Mouse (Mus musculus): ENCODE results near the gene Prr12. TPM values are rescaled to one million over a fixed set of nuclear protein-coding genes. Genes with fewer than 3 reads are reported as not detected.

The Prr12 gene
- polyA plus RNA-seq, 1 experiment from 2014 or later, result 18.9 TPM

DNA sequence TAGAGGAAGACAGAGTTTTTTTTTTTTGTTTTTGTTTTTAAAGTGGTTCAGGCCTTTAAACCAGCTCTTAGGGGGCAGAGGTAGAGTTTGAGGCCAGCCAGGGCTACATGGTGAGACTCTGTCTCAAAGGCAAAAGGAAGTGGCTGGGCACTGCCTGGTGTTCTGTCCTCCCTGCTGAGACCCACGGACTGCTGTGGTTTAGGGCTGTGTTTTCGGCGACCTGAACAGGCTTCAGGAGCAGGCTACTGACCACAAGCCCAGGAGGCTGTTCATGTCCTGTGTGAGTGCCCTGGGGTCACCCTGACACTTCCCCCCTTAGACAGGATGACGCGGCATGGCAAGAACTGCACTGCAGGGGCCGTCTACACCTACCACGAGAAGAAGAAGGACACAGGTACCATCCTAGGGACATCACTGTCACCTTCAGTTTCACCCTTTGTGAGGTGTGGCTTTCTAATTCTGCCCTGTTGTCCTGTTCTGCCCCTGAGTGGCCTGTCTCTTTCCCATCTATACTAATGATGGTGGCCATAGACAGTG, 20.6 kb upstream of the Prr12 start:
- no peak for ATAC-seq (ENCODE audit: low FRiP score, low TSS enrichment)
- Histone ChIP-seq H3K36me3 (ENCODE audit: control insufficient read depth, insufficient read depth, low read length) (peaks cover 44% of the 10 kb centered on the region), H3K9me3 (ENCODE audit: control insufficient read depth, low read length) (no peaks in the 10 kb centered on the region)

DNA sequence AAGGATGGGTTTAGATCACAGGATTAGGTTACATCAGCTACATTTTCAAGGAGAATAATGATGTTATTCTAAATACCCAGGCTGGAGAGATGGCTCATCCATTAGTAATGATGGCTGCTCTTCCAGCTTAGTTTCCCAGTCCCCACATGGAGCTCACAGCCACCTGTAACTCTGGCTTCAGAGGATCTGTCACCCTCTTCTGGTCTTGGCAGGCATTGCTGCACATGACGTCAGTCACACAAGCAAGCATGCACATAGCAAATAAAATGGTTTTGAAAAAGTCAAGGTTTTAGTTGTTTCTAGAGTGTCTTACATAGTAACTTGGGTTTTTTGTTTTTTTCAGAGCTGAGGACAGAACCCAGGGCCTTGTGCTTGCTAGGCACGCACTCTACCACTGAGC, 19.5 kb upstream of the Prr12 start:
- Histone ChIP-seq H3K9me3 (ENCODE audit: control insufficient read depth, low read length) (no peaks in the 10 kb centered on the region), H3K4me1 (ENCODE audit: control insufficient read depth, insufficient read depth, low read length) (0 out of 2 replicates have a peak, but pooled peaks cover 4% of the 10 kb centered on the region), H3K4me3 (ENCODE audit: low read length) (no peak overlapping the region), H3K27ac (ENCODE audit: low read depth, low read length) (no peak overlapping the region), H3K4me2 (replicated peaks; ENCODE audit: low read depth, low read length) (no peak overlapping the region), H3K27me3 (ENCODE audit: control insufficient read depth, insufficient read depth, low read length) (no peaks in the 10 kb centered on the region), H3K36me3 (ENCODE audit: control insufficient read depth, insufficient read depth, low read length) (peaks cover 36% of the 10 kb centered on the region), H3K9ac (ENCODE audit: low read depth, low read length) (no peak overlapping the region)
- ATAC-seq (ENCODE audit: low FRiP score, low TSS enrichment), result no peak
- 82% methylated on average over 2 of the region's 2 CpGs for WGBS

More for the DNA sequence above, 20.6 kb upstream of the Prr12 start:
- Histone ChIP-seq H3K9ac (ENCODE audit: low read depth, low read length) (no peak overlapping the region; the same call in 1 of the 2 replicates), H3K4me2 (replicated peaks; ENCODE audit: low read depth, low read length) (no peak overlapping the region), H3K27ac (ENCODE audit: low read depth, low read length) (no peak overlapping the region), H3K27me3 (ENCODE audit: control insufficient read depth, insufficient read depth, low read length) (no peaks in the 10 kb centered on the region), H3K4me1 (ENCODE audit: control insufficient read depth, insufficient read depth, low read length) (0 out of 2 replicates have a peak, but pooled peaks cover 4% of the 10 kb centered on the region), H3K4me3 (ENCODE audit: low read length) (no peak overlapping the region)
- WGBS, result 74% methylated on average over 7 of the region's 7 CpGs

DNA sequence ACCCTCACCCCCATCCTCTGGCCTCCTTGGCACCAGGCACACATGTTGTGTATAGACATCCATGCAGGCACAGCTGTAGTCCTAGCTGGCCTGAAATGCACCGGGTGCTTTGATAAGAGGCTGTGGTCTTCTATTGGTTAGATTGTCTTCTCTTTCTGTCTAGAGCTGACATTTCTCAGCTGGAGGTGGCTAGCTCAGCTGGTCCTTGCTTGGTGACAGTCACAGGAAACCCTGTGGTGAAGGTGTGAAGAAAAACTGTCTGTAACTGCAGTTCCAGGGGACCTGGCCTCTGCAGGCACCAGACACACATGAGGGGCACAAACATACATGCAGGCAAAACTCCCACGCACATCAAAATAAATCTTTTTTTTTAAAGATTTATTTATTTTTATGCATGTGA, 17.0 kb upstream of the Prr12 start:
- Histone ChIP-seq H3K9me3 (ENCODE audit: control insufficient read depth, low read length) (no peaks in the 10 kb centered on the region), H3K9ac (ENCODE audit: low read depth, low read length) (no peak overlapping the region), H3K4me3 (ENCODE audit: low read length) (no peak overlapping the region), H3K4me1 (ENCODE audit: control insufficient read depth, insufficient read depth, low read length) (no peaks in the 10 kb centered on the region), H3K27me3 (ENCODE audit: control insufficient read depth, insufficient read depth, low read length) (no peaks in the 10 kb centered on the region), H3K36me3 (ENCODE audit: control insufficient read depth, insufficient read depth, low read length) (peaks cover 14% of the 10 kb centered on the region; the same call in 1 of the 2 replicates), H3K27ac (ENCODE audit: low read depth, low read length) (no peak overlapping the region), H3K4me2 (replicated peaks; ENCODE audit: low read depth, low read length) (no peak overlapping the region)
- ATAC-seq (ENCODE audit: low FRiP score, low TSS enrichment), result no peak
- 79% methylated on average over 2 of the region's 2 CpGs for WGBS

DNA sequence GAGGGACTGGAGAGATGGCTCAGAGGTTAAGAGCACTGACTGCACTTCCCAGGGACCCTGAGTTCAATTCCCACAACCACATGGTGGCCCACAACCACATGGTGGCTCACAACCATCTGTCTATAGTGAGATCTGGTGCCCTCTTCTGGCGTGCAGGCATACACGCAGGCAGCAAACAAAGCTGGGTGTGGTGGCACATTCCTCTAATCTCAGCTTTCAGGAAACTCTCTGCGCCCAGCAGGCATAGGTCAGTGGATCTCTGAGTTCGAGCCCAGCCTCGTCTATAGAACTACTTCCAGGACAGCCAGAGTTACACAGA, 15.3 kb upstream of the Prr12 start:
- no peaks in the 10 kb centered on the region for H3K27me3 ChIP-seq (ENCODE audit: control insufficient read depth, insufficient read depth, low read length)
- H3K36me3 ChIP-seq (ENCODE audit: control insufficient read depth, insufficient read depth, low read length), result no peaks in the 10 kb centered on the region
- H3K27ac ChIP-seq (ENCODE audit: low read depth, low read length), result no peak overlapping the region
- H3K4me1 ChIP-seq (ENCODE audit: control insufficient read depth, insufficient read depth, low read length), result 0 out of 2 replicates have a peak, but pooled peaks cover 3% of the 10 kb centered on the region
- no peak for ATAC-seq (ENCODE audit: low FRiP score, low TSS enrichment)
- no peak overlapping the region for H3K9ac ChIP-seq (ENCODE audit: low read depth, low read length)
- H3K4me3 ChIP-seq (ENCODE audit: low read length), result no peak overlapping the region
- no peaks in the 10 kb centered on the region for H3K9me3 ChIP-seq (ENCODE audit: control insufficient read depth, low read length)
- H3K4me2 ChIP-seq (replicated peaks; ENCODE audit: low read depth, low read length), result no peak overlapping the region
- WGBS, result 34% methylated on average over 5 of the region's 5 CpGs

DNA sequence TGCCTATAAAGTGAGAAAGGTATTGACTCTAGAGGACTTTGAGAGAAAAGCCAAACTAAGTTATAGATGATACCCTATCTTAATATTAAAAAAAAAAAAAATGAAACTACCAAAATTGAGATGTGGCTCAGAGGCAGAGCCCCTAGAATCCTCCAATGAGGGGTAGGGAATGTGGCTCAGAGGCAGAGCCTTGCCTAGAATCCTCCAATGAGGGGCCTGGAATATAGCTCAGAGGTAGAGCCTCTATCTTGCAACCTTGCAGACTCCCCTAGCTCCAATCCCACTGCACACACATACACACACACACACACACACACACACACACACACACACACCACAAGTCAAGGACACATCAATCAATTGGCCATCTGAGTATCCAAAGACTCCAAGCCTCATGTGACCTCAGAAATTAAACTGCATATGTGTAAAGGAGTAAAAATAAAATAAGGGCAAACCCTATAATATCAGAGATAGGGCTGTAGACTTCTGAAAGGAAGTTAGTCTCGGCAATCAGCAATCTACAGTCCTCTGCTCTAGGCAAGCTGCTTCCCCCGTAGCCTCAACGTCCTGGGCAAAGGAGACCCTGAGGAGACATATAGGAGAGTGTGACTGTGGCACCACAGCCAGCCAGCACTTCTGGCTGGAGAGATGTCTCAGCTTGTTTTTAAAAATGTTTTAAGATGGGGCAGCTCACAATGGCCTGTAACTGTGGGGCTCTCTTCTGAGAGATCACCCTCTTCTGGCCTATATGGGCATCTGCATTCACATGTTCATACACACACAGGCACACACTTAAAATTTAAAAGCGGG, 14.7 kb upstream of the Prr12 start:
- Histone ChIP-seq H3K4me1 (ENCODE audit: control insufficient read depth, insufficient read depth, low read length) (0 out of 2 replicates have a peak, but pooled peaks cover 3% of the 10 kb centered on the region), H3K36me3 (ENCODE audit: control insufficient read depth, insufficient read depth, low read length) (no peaks in the 10 kb centered on the region), H3K27ac (ENCODE audit: low read depth, low read length) (no peak overlapping the region), H3K9me3 (ENCODE audit: control insufficient read depth, low read length) (no peaks in the 10 kb centered on the region), H3K9ac (ENCODE audit: low read depth, low read length) (no peak overlapping the region), H3K27me3 (ENCODE audit: control insufficient read depth, insufficient read depth, low read length) (no peaks in the 10 kb centered on the region), H3K4me2 (replicated peaks; ENCODE audit: low read depth, low read length) (no peak overlapping the region), H3K4me3 (ENCODE audit: low read length) (no peak overlapping the region)
- no peak for ATAC-seq (ENCODE audit: low FRiP score, low TSS enrichment)
- 87% methylated on average over 4 of the region's 4 CpGs for WGBS

DNA sequence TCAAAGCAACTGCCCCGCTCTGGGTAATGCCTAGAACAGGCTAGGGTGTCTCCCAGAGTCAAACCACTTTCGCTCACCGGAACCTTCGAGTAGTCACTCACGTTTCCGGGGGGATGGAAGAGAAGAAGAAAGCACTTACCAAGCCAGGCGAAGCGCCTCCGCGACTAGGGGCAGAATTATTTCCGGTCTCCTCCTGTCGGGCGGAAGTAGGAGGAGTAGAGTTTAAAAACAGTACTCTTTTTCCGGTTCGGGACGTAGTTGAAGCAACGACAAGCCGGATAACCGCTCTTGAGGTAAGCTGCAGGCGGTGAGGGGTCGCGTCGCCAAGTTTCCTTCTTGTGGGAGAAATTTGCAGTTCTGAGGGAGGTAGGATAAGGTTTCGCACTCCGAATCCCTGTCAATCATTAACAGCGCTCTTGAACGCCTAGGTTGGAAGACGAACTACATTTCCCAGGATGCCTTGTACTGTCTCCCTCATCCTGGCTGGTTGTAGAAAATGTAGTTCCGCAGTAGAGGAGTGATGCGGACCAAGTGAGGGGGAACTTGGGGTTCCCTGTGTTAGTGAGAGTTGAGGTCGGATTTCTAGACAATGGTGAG, 9.7 kb upstream of the Prr12 start, which contains the start of the genes Nosip and Prrg2:
Gene Nosip, plus strand, starts transcription at position 191 of the 597 bp plus-strand sequence.
Gene Prrg2, minus strand, starts transcription at position 439 of the 597 bp plus-strand sequence.
- under 1% methylated on average over 31 of the region's 31 CpGs for WGBS
- Histone ChIP-seq H3K36me3 (ENCODE audit: control insufficient read depth, insufficient read depth, low read length) (no peaks in the 10 kb centered on the region), H3K9ac (ENCODE audit: low read depth, low read length) (peak within 1 kb of the TSS; percentile 61), H3K27me3 (ENCODE audit: control insufficient read depth, insufficient read depth, low read length) (no peaks in the 10 kb centered on the region), H3K4me1 (ENCODE audit: control insufficient read depth, insufficient read depth, low read length) (peaks cover 12% of the 10 kb centered on the region), H3K9me3 (ENCODE audit: control insufficient read depth, low read length) (no peaks in the 10 kb centered on the region), H3K4me3 (ENCODE audit: low read length) (peak within 1 kb of the TSS; percentile 69), H3K27ac (ENCODE audit: low read depth, low read length) (peak within 1 kb of the TSS; percentile 88), H3K4me2 (replicated peaks; ENCODE audit: low read depth, low read length) (peak within 1 kb of the TSS; percentile 50)
- ATAC-seq (ENCODE audit: low FRiP score, low TSS enrichment), result peak; percentile 87

DNA sequence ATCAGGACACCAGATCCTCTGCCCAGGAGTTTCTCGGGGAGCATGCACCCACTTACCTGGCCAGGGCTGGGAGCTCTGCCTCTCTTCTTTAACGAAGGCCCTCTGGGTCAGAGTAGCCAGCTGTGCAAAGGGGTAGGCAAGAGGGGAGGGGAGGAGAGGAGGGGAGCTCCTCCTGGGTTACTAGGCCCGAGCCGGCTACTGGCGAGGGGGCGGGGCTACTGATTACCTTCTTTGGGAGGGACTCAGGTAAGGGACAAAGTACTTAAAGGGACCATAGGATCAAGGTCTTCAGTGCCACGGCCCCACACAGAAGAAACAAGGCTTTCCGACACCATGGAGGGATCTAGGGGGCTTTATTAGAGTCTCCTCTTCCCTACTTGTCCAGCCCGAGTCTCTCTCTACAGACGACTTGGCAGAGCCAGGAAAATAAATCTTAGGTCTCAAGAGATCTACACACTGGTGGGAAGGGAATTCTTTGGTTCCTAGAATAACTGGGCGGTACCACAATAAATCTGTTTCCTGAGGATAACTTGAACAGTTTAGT, 8.9 kb upstream of the Prr12 start:
- Histone ChIP-seq H3K36me3 (ENCODE audit: control insufficient read depth, insufficient read depth, low read length) (no peaks in the 10 kb centered on the region), H3K27ac (ENCODE audit: low read depth, low read length) (peak overlapping the region; percentile 88), H3K27me3 (ENCODE audit: control insufficient read depth, insufficient read depth, low read length) (no peaks in the 10 kb centered on the region), H3K4me3 (ENCODE audit: low read length) (peak overlapping the region; percentile 69), H3K4me1 (ENCODE audit: control insufficient read depth, insufficient read depth, low read length) (peaks cover 12% of the 10 kb centered on the region), H3K4me2 (replicated peaks; ENCODE audit: low read depth, low read length) (peak overlapping the region; percentile 50), H3K9me3 (ENCODE audit: control insufficient read depth, low read length) (no peaks in the 10 kb centered on the region), H3K9ac (ENCODE audit: low read depth, low read length) (peak overlapping the region; percentile 61)
- ATAC-seq (ENCODE audit: low FRiP score, low TSS enrichment), result peak; percentile 41; the same call in 1 of the 2 replicates
- 5% methylated on average over 11 of the region's 11 CpGs for WGBS

DNA sequence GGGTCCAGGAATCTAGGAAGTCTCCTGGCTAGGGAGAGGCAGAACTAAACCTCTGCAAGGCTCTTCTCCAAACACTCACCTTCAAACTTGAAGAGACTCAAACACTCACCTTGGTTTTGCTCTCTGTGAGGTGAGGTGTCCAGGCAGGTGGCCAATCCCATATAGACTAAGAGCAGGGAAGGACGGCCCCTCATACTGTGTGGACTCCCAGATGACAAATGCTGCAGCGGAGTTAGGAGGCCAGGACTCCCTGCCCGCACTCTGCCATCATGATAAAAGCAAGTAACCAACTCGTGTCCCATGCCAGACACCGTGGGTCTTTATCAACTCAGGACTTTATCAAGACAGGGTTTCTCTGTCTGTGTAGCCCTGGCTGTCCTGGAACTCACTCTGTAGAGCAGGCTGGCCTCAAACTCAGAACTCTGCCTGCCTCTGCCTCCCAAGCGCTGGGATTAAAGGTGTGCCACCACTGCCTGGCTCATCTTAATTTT, 8.0 kb upstream of the Prr12 start:
- Histone ChIP-seq H3K9me3 (ENCODE audit: control insufficient read depth, low read length) (no peaks in the 10 kb centered on the region), H3K4me2 (replicated peaks; ENCODE audit: low read depth, low read length) (no peak overlapping the region), H3K27ac (ENCODE audit: low read depth, low read length) (no peak overlapping the region), H3K27me3 (ENCODE audit: control insufficient read depth, insufficient read depth, low read length) (no peaks in the 10 kb centered on the region), H3K4me3 (ENCODE audit: low read length) (no peak overlapping the region; the same call in 1 of the 2 replicates), H3K4me1 (ENCODE audit: control insufficient read depth, insufficient read depth, low read length) (peaks cover 12% of the 10 kb centered on the region), H3K36me3 (ENCODE audit: control insufficient read depth, insufficient read depth, low read length) (no peaks in the 10 kb centered on the region), H3K9ac (ENCODE audit: low read depth, low read length) (no peak overlapping the region)
- WGBS, result 83% methylated on average over 6 of the region's 6 CpGs
- no peak for ATAC-seq (ENCODE audit: low FRiP score, low TSS enrichment)

All from kidney, embryonic 14.5 days (tissue).